Comparison of ENCODE assay signal across 21 mouse cellular contexts in genomic region chr3:52522886-52523285, GRCm38 (mm10).
DNase-seq lines count a peak whose midpoint lies in the region; ATAC-seq and TF ChIP-seq lines count a peak whose summit lies in the region.
"Had no signal": no experiment of that assay in that cellular context is flagged by ENCODE, and none has a peak within 500 bp of the region (broad histone marks: within the 10 kb centered on the region; RNA-seq: fewer than 3 reads in every experiment).

No protein-coding gene starts in this region.

- no peaks in the 10 kb centered on the region for H3K36me3 ChIP-seq in testis, adult 2 months (ENCODE audit: control insufficient read depth, insufficient read depth, low read length)
- no peaks in the 10 kb centered on the region for H3K36me3 ChIP-seq in embryonic facial prominence, embryonic 15.5 days
- H3K36me3 ChIP-seq in liver, embryonic 11.5 days (ENCODE audit: control insufficient read depth, insufficient read depth, low read length): no peaks in the 10 kb centered on the region
- H3K36me3 ChIP-seq in intestine, embryonic 16.5 days (ENCODE audit: control insufficient read depth, insufficient read depth, low read length): no peaks in the 10 kb centered on the region
- no peaks in the 10 kb centered on the region for H3K36me3 ChIP-seq in midbrain, embryonic 10.5 days
- H3K36me3 ChIP-seq: embryonic facial prominence, embryonic 12.5 days; limb, embryonic 13.5 days; midbrain, embryonic 12.5 days; neural tube, embryonic 13.5 days had no signal

- no peaks in the 10 kb centered on the region for H3K9me3 ChIP-seq in embryonic facial prominence, embryonic 15.5 days (replicated peaks)
- H3K9me3 ChIP-seq in liver, embryonic 11.5 days (ENCODE audit: control insufficient read depth, low read length): no peaks in the 10 kb centered on the region
- H3K9me3 ChIP-seq in intestine, embryonic 16.5 days (ENCODE audit: control insufficient read depth, low read length): no peaks in the 10 kb centered on the region
- no peaks in the 10 kb centered on the region for H3K9me3 ChIP-seq in midbrain, embryonic 10.5 days (replicated peaks)
- H3K9me3 ChIP-seq: embryonic facial prominence, embryonic 12.5 days; limb, embryonic 13.5 days; midbrain, embryonic 12.5 days; neural tube, embryonic 13.5 days had no signal

- TF ChIP-seq CTCF in testis, adult 2 months (IDR thresholded peaks at IDR 0.05; ENCODE audit: control insufficient read depth, insufficient read depth, insufficient replicate concordance, low read depth, low read length): no peak

- WGBS in embryonic facial prominence, embryonic 15.5 days: 71% methylated on average over 12 of the region's 12 CpGs
- 82% methylated on average over 12 of the region's 12 CpGs for WGBS in liver, embryonic 11.5 days
- WGBS in intestine, embryonic 16.5 days: 79% methylated on average over 12 of the region's 12 CpGs
- 86% methylated on average over 12 of the region's 12 CpGs for whole genome bisulfite sequencing in midbrain, embryonic 10.5 days

- no peak overlapping the region for H3K4me2 ChIP-seq in embryonic facial prominence, embryonic 15.5 days (replicated peaks)
- no peak overlapping the region for H3K4me2 ChIP-seq in liver, embryonic 11.5 days
- H3K4me2 ChIP-seq in intestine, embryonic 16.5 days (ENCODE audit: low read depth, low read length): no peak overlapping the region
- H3K4me2 ChIP-seq: embryonic facial prominence, embryonic 12.5 days; limb, embryonic 13.5 days; midbrain, embryonic 12.5 days; neural tube, embryonic 13.5 days had no signal

- H3K27ac ChIP-seq in testis, adult 2 months (ENCODE audit: control insufficient read depth, insufficient read depth, low read depth, low read length): no peak overlapping the region
- H3K27ac ChIP-seq in embryonic facial prominence, embryonic 15.5 days (replicated peaks): no peak overlapping the region
- H3K27ac ChIP-seq in liver, embryonic 11.5 days (ENCODE audit: low read depth, low read length): no peak overlapping the region
- no peak overlapping the region for H3K27ac ChIP-seq in intestine, embryonic 16.5 days (ENCODE audit: low read length)
- no peak overlapping the region for H3K27ac ChIP-seq in midbrain, embryonic 10.5 days (replicated peaks)
- H3K27ac ChIP-seq: embryonic facial prominence, embryonic 12.5 days; limb, embryonic 13.5 days; liver, embryonic 14.5 days; macrophage; midbrain, embryonic 12.5 days; neural tube, embryonic 13.5 days had no signal

- no peaks in the 10 kb centered on the region for H3K27me3 ChIP-seq in testis, adult 2 months (ENCODE audit: control insufficient read depth, insufficient read depth, low read length)
- H3K27me3 ChIP-seq in embryonic facial prominence, embryonic 15.5 days: 0 out of 2 replicates have a peak, but pooled peaks cover 2% of the 10 kb centered on the region
- H3K27me3 ChIP-seq in liver, embryonic 11.5 days (replicated peaks; ENCODE audit: control insufficient read depth, insufficient read depth, low read length): no peaks in the 10 kb centered on the region
- no peaks in the 10 kb centered on the region for H3K27me3 ChIP-seq in intestine, embryonic 16.5 days (replicated peaks; ENCODE audit: control insufficient read depth, insufficient read depth, low read length)
- no peaks in the 10 kb centered on the region for H3K27me3 ChIP-seq in midbrain, embryonic 10.5 days (ENCODE audit: low read depth, poor library complexity, severe bottlenecking)
- H3K27me3 ChIP-seq: embryonic facial prominence, embryonic 12.5 days; limb, embryonic 13.5 days; neural tube, embryonic 13.5 days had no signal

- 0 out of 2 replicates have a peak overlapping the region, but pooled peaks have one; percentile 11 for H3K4me3 ChIP-seq in testis, adult 2 months (ENCODE audit: control insufficient read depth, low read depth, low read length)
- no peak overlapping the region for H3K4me3 ChIP-seq in embryonic facial prominence, embryonic 15.5 days (replicated peaks)
- no peak overlapping the region for H3K4me3 ChIP-seq in liver, embryonic 11.5 days (ENCODE audit: low read depth, low read length)
- H3K4me3 ChIP-seq in intestine, embryonic 16.5 days (ENCODE audit: low read length): no peak overlapping the region
- H3K4me3 ChIP-seq in midbrain, embryonic 10.5 days: no peak overlapping the region
- H3K4me3 ChIP-seq: embryonic facial prominence, embryonic 12.5 days; limb, embryonic 13.5 days; midbrain, embryonic 12.5 days; neural tube, embryonic 13.5 days had no signal

- H3K4me1 ChIP-seq in testis, adult 2 months (ENCODE audit: control insufficient read depth, insufficient read depth, low read length): no peaks in the 10 kb centered on the region; the same call in 1 of the 2 replicates
- no peaks in the 10 kb centered on the region for H3K4me1 ChIP-seq in embryonic facial prominence, embryonic 15.5 days
- H3K4me1 ChIP-seq in liver, embryonic 11.5 days (replicated peaks; ENCODE audit: control insufficient read depth, insufficient read depth, low read length): no peaks in the 10 kb centered on the region
- no peaks in the 10 kb centered on the region for H3K4me1 ChIP-seq in intestine, embryonic 16.5 days (ENCODE audit: control insufficient read depth, insufficient read depth, low read length)
- peaks cover 5% of the 10 kb centered on the region; the same call in 1 of the 2 replicates for H3K4me1 ChIP-seq in midbrain, embryonic 10.5 days
- H3K4me1 ChIP-seq: embryonic facial prominence, embryonic 12.5 days; neural tube, embryonic 13.5 days had no signal

- ATAC-seq in embryonic facial prominence, embryonic 15.5 days (ENCODE audit: insufficient number of reproducible peaks, low FRiP score, low TSS enrichment, low read depth): peak; percentile 54; the same call in 1 of the 2 replicates
- ATAC-seq in liver, embryonic 11.5 days (replicated peaks; ENCODE audit: low FRiP score): no peak
- ATAC-seq in intestine, embryonic 16.5 days: no peak
- ATAC-seq: forebrain, embryonic 16.5 days; hindbrain, embryonic 16.5 days had no signal

- TF ChIP-seq POLR2A in testis, adult 2 months (IDR thresholded peaks at IDR 0.05; ENCODE audit: control insufficient read depth, low read depth, low read length): no peak

- no peak for DNase-seq in testis, postnatal 10 days (ENCODE audit: low spot score)
- peak; percentile 77 to 84 for DNase-seq in thymus, adult 18-20 months
- peak; percentile 84 for DNase-seq in thymus, postnatal 4 days
- DNase-seq in liver, embryonic 11.5 days (ENCODE audit: low spot score): no peak
- DNase-seq in midbrain, embryonic 10.5 days (ENCODE audit: low spot score): no peak
- DNase-seq: adrenal gland, postnatal 25 days; cerebellum, adult 9-10 months; kidney, adult 9 months; kidney, postnatal 36 days; right cerebral cortex, postnatal 25 days had no signal

- H3K9ac ChIP-seq in embryonic facial prominence, embryonic 15.5 days: no peak overlapping the region
- H3K9ac ChIP-seq in liver, embryonic 11.5 days (ENCODE audit: low read depth, low read length): no peak overlapping the region
- no peak overlapping the region for H3K9ac ChIP-seq in intestine, embryonic 16.5 days (ENCODE audit: low read depth, low read length)
- H3K9ac ChIP-seq: embryonic facial prominence, embryonic 12.5 days; limb, embryonic 13.5 days; liver, embryonic 14.5 days; midbrain, embryonic 12.5 days; neural tube, embryonic 13.5 days had no signal

Comparison
In these comparisons a context has a peak if more than half of its experiments do, and no peak if none do; other contexts are left out.
1. DNase-seq: peak in thymus, adult 18-20 months (2 of 2) and thymus, postnatal 4 days (single experiment); none in testis, postnatal 10 days (single experiment), liver, embryonic 11.5 days (single experiment) and midbrain, embryonic 10.5 days (single experiment).